Mouse (Mus musculus): ENCODE data around the gene Gm28870. TPM values are rescaled to one million over a fixed set of nuclear protein-coding genes. Genes with fewer than 3 reads are reported as not detected.
"Not testable (repeated sequence)": the region's sequence is repeated elsewhere in the genome, so short reads cannot be mapped to it uniquely, and the experiment has no call there.

The Gm28870 gene
- not detected in 2 replicates for polyA plus RNA-seq (2015; fragmentation: Nextera tagmentation; extraction: Ambion mirVana)

DNA sequence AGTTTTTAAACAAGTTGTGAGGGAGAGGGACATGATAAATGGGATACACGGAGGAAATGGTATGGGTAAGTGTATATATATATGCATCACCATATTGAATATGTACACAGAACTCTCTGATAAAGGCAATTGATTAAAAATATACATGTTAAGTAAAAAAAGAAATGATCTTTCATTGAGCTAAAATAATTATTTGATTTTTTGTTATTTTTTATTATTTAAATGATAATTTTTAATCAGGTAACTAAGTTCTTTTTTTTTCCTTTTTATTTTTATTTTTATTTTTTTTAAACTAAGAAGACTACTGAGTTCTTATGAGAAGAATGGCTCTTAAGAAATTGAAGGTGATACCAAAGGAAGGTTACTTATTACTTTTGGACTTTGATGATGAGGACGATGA is at the start of gene Gm28870:
Gene Gm28870, plus strand, starts transcription at position 301 of the 400 bp plus-strand sequence.
- H3K27ac ChIP-seq (ENCODE audit: low read length); H3K27me3 ChIP-seq (ENCODE audit: control insufficient read depth, insufficient read depth, low read depth, low read length); H3K36me3 ChIP-seq (ENCODE audit: control insufficient read depth, insufficient read depth); H3K4me2 ChIP-seq (ENCODE audit: low read depth, low read length); H3K4me3 ChIP-seq (ENCODE audit: low read depth, low read length); ATAC-seq (ENCODE audit: low read depth); H3K4me1 ChIP-seq (ENCODE audit: control insufficient read depth, low read depth, low read length); H3K9ac ChIP-seq (ENCODE audit: low read depth, low read length); H3K9me3 ChIP-seq (replicated peaks; ENCODE audit: control insufficient read depth, low read length): not testable (repeated sequence)
- no CpG with 5 or more reads among the region's 2 CpGs for WGBS (ENCODE audit: insufficient replicate concordance)
